Mouse (Mus musculus): ENCODE measurements at regions not wholly inside any gene's neighbourhood (a gene's known extent, or its start where the extent isn't known, plus 50 kb on each side); places are given as distances from the start of the nearest gene placed in this dataset.

GRCm38 (mm10) chr7:36829710-36830109 lies 131.8 kb downstream of the Tshz3 start:
- DNase-seq (ENCODE audit: low spot score) = no peak

- no peak for DNase-seq (ENCODE audit: low spot score)
These were observed 132.2 kb downstream of the Tshz3 start for GRCm38 (mm10) chr7:36830155-36830554.

GRCm38 (mm10) chr7:36848279-36848678 lies 150.4 kb downstream of the Tshz3 start:
- no peak for DNase-seq (ENCODE audit: low spot score)

- no peak for DNase-seq (ENCODE audit: low spot score)
These were observed 153.5 kb downstream of the Tshz3 start for GRCm38 (mm10) chr7:36851275-36851889.

DNA sequence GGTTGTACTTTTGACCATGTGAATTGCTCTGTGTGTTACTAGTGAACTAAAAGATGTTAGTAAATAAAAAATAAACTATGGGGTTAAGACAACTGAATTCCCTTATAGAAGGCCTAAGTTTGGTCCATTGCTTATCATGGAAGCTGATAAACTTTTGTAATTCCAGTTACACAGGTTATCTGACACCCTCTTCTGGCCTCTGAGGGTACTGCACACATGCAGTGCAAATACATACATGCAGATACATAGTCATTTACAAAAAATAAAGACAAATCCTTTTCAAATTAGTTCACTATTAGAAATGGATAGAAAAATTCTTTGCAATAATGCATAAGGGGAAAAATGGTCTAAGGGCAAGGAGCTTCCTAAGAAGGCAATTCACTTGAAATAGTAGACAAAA lies 156.4 kb downstream of the Tshz3 start:
- no peak for DNase-seq (ENCODE audit: low spot score)

DNA sequence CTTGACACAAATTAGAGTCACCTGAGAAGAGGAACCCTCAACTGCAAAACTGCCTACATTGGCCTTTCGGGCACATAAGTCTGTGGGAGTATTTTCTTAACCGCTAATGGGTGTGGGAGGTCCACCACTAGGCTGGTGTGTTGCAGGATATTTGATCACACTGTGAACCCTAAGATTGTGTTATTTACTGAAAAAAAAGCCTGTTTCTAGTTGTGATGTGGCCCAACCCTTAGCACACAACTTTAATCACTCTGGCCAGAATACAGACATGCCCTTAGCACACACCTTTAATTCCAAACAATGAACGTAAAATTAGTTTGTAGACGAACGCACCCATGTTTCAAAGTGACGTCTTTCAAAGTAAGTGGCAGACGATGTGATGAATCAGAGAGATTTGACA lies 161.5 kb downstream of the Tshz3 start:
- no peak for DNase-seq (ENCODE audit: low spot score)

GRCm38 (mm10) chr7:36862481-36862880 lies 164.6 kb downstream of the Tshz3 start:
- no peak for DNase-seq (ENCODE audit: low spot score)

DNA sequence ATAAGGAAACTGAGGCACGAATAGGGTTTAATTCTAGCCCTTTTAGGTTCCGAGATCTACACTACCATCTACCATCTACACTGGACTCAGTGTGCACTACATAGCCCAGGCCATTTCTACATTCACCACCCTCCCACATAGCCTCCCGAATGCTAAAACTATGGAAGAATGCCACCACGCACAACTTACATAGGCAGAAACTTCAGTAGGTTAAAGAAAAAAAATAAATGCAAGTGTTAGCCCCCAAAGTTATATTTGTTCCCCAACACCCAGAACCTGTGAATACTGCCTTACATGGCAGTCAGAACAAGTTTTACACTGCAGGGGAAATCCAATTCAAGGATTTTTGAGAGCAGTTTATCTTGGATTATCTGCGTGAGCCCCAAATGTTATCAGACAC lies 165.8 kb downstream of the Tshz3 start:
- no peak for DNase-seq (ENCODE audit: low spot score)

DNA sequence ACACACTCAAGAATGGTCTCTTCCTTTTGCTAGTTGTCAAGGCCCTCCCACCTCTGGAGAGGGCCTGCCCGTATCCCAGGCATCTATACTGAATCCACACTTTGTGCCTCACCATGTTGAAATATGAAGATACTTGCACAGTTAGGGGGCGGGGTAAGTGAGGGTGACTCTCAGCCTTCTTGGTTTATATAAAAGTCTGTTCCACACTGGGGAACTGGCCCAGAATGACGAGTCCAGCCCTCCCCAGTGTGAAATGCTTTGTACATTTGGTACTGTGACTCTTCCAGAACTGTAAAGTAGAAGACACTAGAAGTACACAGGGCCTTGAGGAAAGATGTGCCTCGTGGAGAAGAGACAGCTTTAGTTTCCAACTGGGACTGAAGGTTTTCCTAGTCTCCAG lies 166.8 kb downstream of the Tshz3 start:
- no peak for DNase-seq (ENCODE audit: low spot score)

- DNase-seq (ENCODE audit: low spot score) = no peak
These were observed 168.7 kb downstream of the Tshz3 start for GRCm38 (mm10) chr7:36866602-36867001.

DNA sequence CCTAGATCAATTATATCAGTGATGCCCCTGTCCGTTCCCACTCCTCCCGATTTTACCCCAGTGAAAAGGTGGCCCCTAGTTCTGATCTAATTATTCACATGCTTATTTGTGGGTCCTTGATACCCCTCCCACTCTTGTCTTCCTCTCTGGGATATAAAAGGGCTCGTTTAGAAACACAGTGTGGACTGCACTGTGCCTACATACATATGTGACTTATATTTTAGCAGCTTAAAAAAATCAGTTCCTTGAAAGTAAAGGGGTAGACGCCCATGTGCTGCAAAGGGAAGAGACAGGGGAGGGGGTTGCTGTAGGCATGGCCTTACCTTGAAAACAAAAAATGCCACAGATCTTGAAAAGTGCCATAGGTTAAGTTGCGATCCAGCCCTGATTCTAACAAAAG lies 176.1 kb downstream of the Tshz3 start:
- no peak for DNase-seq (ENCODE audit: low spot score)

DNA sequence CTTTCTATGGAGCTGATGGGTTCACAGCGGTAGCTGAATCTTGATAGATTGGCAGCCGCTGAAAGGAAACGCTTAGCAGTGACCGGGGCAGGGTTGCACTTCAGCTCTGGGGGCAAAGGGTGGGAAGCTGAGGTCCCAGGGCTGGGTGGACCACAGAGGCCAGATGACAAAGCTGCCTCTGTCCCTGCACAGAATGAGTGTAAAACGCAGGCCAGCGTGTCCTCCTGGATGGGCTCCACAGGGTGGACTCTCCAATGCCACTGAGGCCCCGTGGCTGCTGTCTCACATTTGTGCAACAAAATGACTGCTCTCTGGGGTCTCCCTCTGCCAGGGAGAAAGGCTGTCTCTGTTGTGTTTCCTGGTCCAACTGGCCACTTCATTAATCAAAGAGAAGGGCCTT lies 179.8 kb downstream of the Tshz3 start:
- DNase-seq (ENCODE audit: low spot score) = no peak

GRCm38 (mm10) chr7:36892776-36893500 lies 195.0 kb downstream of the Tshz3 start:
- DNase-seq (ENCODE audit: low spot score) = no peak

- DNase-seq (ENCODE audit: low spot score) = no peak
These were observed 198.4 kb downstream of the Tshz3 start for GRCm38 (mm10) chr7:36896339-36896738.

DNA sequence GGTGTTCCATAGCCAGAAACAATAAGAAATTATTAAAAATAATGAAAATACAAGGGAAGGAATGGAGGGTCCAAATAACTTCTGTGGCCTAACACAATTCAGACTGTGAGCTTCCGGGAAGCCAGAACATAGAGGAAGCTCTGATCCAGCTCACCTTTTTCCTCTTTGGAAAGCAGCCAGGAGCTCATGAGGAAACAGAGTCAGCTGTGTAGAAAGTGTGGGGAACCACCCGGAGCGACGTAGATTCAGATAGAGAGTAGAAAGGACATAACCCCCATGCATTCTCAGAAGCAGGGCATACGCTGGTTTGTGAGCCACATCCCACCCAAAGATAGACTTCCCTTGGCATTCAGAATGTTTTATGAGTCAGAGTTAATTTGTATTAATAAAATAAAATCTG lies 203.6 kb downstream of the Tshz3 start:
- no peak for DNase-seq (ENCODE audit: low spot score)

DNA sequence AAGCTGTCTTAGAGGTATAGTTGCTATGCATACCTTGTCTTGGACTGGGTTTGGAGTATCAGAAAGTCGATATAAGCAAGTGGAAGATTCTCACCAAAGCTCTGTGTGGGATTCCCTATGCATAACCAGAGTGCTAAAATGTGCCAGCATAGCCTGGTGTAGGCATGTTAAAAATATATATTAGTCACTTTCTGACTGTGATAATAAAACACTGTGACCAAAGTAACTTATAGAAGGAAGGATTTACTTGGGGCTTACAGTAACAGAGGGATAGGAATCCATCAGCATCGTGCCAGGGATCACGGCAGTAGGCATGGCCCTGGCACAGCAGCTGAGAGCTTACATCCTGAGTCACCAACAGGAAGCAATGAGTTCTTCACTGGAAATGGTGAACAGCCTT lies 215.4 kb downstream of the Tshz3 start:
- no peak for DNase-seq (ENCODE audit: low spot score)

- no peak for DNase-seq (ENCODE audit: low spot score)
These were observed 216.3 kb downstream of the Tshz3 start for GRCm38 (mm10) chr7:36914261-36914660.

DNA sequence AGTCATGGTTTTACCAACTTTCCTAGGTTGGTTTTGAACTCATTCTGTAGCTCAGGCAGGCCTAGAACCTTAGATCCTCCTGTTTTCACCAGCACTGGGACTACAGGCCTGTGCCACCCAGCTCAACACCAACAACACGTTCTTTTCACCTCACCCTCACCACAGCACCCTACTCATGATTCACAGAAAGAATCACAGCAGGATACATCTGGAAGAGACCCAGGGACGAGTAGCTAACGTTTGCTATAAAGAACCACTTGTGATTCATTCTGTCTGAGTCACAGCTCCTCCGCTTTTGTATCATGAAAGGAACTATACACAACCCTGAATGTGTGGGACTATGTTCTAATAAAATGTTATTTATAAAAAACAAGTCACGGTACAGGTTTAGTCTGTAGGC lies 217.3 kb downstream of the Tshz3 start:
- no peak for DNase-seq (ENCODE audit: low spot score)

DNA sequence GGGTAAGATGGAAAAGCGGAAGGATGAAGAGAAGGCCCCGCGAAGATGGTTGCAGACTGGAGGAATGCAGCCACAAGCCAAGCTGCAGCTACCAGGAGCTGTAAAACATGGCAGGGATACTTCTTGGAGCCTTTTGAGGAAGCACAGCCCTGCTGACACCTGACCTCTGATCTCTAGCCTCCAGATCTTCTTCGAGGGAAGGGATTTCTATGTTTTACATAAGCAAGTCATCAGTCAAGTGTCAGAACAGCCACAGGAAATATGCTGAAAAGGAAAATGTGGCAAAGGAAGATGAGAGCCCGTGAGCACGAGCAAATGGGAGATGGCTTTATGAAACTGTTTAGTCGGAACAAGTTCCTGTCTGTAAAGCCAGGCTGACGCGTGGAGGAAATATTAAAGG lies 219.1 kb downstream of the Tshz3 start:
- DNase-seq (ENCODE audit: low spot score) = no peak

GRCm38 (mm10) chr7:36919413-36919812 lies 221.5 kb downstream of the Tshz3 start:
- no peak for DNase-seq (ENCODE audit: low spot score)

DNA sequence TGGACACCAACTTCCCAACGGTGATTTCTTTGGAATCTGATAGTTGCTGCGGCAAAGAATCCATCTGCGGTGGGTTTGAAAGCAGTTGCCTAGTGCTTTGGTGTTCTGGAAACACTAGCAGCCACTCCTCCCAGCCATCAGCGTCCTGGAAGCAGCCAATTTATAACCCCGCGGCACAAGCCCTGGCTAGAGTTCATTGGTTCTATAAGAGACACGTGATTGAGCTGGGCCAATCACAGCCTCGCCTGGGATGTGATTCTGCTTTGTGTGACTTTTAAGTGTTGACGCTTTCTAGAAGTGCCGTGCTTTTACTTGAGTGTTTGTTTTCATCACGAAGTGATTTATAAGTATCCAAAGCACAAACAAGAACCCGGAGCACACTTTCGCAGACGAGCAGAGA lies 223.1 kb downstream of the Tshz3 start:
- DNase-seq (ENCODE audit: low spot score) = no peak

GRCm38 (mm10) chr7:36933490-36933889 lies 235.6 kb downstream of the Tshz3 start:
- DNase-seq (ENCODE audit: low spot score) = no peak

DNA sequence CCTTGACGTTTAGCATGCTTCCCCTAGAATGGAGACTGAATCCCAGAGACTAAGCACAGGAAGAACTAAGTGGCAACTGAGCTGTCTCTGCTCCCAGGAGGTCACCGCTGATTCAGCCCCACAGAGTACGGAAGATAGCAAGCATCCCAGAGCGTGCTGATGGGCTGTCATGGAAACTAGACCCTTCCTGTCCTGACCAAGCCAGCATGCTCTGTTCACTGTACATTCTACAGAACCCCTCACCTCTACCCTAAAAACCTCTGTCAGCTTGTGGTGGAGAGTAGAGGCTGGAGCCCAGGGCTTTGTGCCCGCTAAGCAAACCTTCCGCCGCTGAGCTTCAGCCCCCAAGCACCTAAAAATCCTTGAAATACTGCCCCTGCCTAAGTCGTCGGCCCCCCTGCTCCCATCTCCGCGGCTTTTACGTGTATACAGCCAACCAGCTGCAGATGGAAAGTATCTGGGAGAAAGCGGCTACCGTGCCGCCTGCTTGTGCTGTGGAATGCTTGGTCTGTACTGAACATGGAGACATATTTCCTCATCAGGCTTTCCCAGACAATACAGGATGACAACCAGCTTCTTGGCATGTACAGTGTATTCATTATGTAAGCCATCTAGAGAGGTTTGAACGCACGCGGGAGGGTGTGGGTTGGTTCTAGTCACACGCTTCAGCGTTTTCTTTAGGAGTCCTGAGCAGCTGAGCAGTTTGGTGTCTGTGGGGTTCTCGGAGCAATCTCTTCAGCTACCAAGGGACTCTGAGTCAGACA lies 237.1 kb downstream of the Tshz3 start:
- DNase-seq (ENCODE audit: low spot score) = no peak

Measured in c-Kit-positive CD71-positive TER-119-positive erythroid progenitor cells, embryonic 14.5 days (primary cell).